Mouse (Mus musculus): ENCODE results near the gene Irf2. TPM values are rescaled to one million over a fixed set of nuclear protein-coding genes. Genes with fewer than 3 reads are reported as not detected.

The Irf2 gene
- polyA plus RNA-seq (2017; shearing (Covaris generic)) = 101 TPM

GRCm38 (mm10) chr8:46739003-46739949 is at the start of gene Irf2:
Irf2 (plus strand) TSS chr8:46739732.

Other genes with a start within 250 kb of the Irf2 start
- gene Cenpu, start 187.7 kb upstream of the Irf2 start, polyA plus RNA-seq (2017; shearing (Covaris generic)) = 2.2 TPM
- 12.0 TPM for gene Primpol, start 122.5 kb upstream of the Irf2 start, polyA plus RNA-seq (2017; shearing (Covaris generic))
- 34.1 TPM for gene Casp3, start 122.4 kb upstream of the Irf2 start, polyA plus RNA-seq (2017; shearing (Covaris generic))
- 1.3 TPM for gene Enpp6, start 247.2 kb downstream of the Irf2 start, polyA plus RNA-seq (2017; shearing (Covaris generic))